Mouse (Mus musculus) ES-CJ7 (cell line): ENCODE measurements at regions not wholly inside any gene's neighbourhood (a gene's known extent, or its start where the extent isn't known, plus 50 kb on each side); places are given as distances from the start of the nearest gene placed in this dataset.
A peak's percentile ranks its signal among the peaks of the same experiment; 100 is the strongest.

ENCODE experiments used
- DNase-seq: peaks from one replicate; pipeline ENCODE4 v3.0.0; 2011; ENCODE audit warnings: low read depth, low spot score

GRCm38 (mm10) chr1:148901319-148902033, 1059.6 kb downstream of the Pla2g4a start:
- no peak for DNase-seq

GRCm38 (mm10) chr1:148870788-148871187, 1090.3 kb downstream of the Pla2g4a start:
- DNase-seq: no peak

GRCm38 (mm10) chr1:148863582-148863981, 1097.5 kb downstream of the Pla2g4a start:
- DNase-seq: no peak

- no peak for DNase-seq
Measured at GRCm38 (mm10) chr1:148852990-148853389, 1108.1 kb downstream of the Pla2g4a start.

GRCm38 (mm10) chr1:148846595-148846994, 1114.5 kb downstream of the Pla2g4a start:
- DNase-seq: no peak

- DNase-seq: peak; percentile 83
Measured at GRCm38 (mm10) chr1:148823146-148823545, 1137.9 kb downstream of the Pla2g4a start.

- DNase-seq: no peak
Measured at GRCm38 (mm10) chr1:148808707-148809106, 1152.4 kb downstream of the Pla2g4a start.

- DNase-seq: no peak
Measured at GRCm38 (mm10) chr1:148797110-148797509, 1164.0 kb downstream of the Pla2g4a start.

- DNase-seq: no peak
Measured at GRCm38 (mm10) chr1:148750806-148751205, 1210.3 kb downstream of the Pla2g4a start.

- no peak for DNase-seq
Measured at GRCm38 (mm10) chr1:148722106-148722505, 1239.0 kb downstream of the Pla2g4a start.

GRCm38 (mm10) chr1:148721409-148721808, 1239.7 kb downstream of the Pla2g4a start:
- DNase-seq: no peak

- DNase-seq: no peak
Measured at GRCm38 (mm10) chr1:148720980-148721379, 1240.1 kb downstream of the Pla2g4a start.

GRCm38 (mm10) chr1:148708084-148708483, 1253.0 kb downstream of the Pla2g4a start:
- DNase-seq: no peak

GRCm38 (mm10) chr1:148707657-148708056, 1253.4 kb downstream of the Pla2g4a start:
- DNase-seq: no peak

GRCm38 (mm10) chr1:148706271-148706807, 1254.8 kb downstream of the Pla2g4a start:
- DNase-seq: no peak

GRCm38 (mm10) chr1:148700599-148700954, 1260.5 kb downstream of the Pla2g4a start:
- DNase-seq: no peak

- no peak for DNase-seq
Measured at GRCm38 (mm10) chr1:148699854-148700598, 1261.1 kb downstream of the Pla2g4a start.

- DNase-seq: no peak
Measured at GRCm38 (mm10) chr1:148690085-148690484, 1271.0 kb downstream of the Pla2g4a start.

- no peak for DNase-seq
Measured at GRCm38 (mm10) chr1:148689618-148690017, 1271.5 kb downstream of the Pla2g4a start.

GRCm38 (mm10) chr1:148675516-148675915, 1285.6 kb downstream of the Pla2g4a start:
- no peak for DNase-seq

GRCm38 (mm10) chr1:148664409-148664808, 1296.7 kb downstream of the Pla2g4a start:
- DNase-seq: no peak

- no peak for DNase-seq
Measured at GRCm38 (mm10) chr1:148656990-148657389, 1304.1 kb downstream of the Pla2g4a start.
